Mouse (Mus musculus) testis, adult 2 months (tissue): Measurements from ENCODE around the gene Dnah12.

Experiments
- CTCF ChIP-seq: fragments of 200-500 bp; IDR thresholded peaks from 2 replicates; pipeline ENCODE4 v1.5.1; 2012; ENCODE audit warnings: low read depth, mild to moderate bottlenecking, inconsistent platforms, low read length, moderate library complexity; ENCODE audit not compliant: control insufficient read depth, insufficient read depth, insufficient replicate concordance
- POLR2A ChIP-seq: fragments of 200-500 bp; IDR thresholded peaks from 2 replicates; pipeline ENCODE4 v1.6.1; 2012; ENCODE audit warnings: low read depth, mild to moderate bottlenecking, inconsistent platforms, low read length, moderate library complexity; ENCODE audit not compliant: control insufficient read depth

GRCm38 (mm10) chr14:26663851-26664250 lies 29.2 kb upstream of the Dnah12 start:
- no peak for TF ChIP-seq POLR2A
- no peak for TF ChIP-seq CTCF
